Mouse (Mus musculus): Measurements from ENCODE around the gene Ralgds.

GRCm38 (mm10) chr2:28536166-28536565, 23.2 kb downstream of the Ralgds start:
- TF ChIP-seq POLR2A (IDR thresholded peaks at IDR 0.05; ENCODE audit: insufficient read depth, low read depth, low read length) (no peak), CTCF (IDR thresholded peaks at IDR 0.05) (no peak), EP300 (IDR thresholded peaks at IDR 0.05; ENCODE audit: insufficient read depth, low read depth, low read length) (no peak)
